Mouse (Mus musculus): ENCODE measurements around the gene Npb.

Gene Npb

DNA sequence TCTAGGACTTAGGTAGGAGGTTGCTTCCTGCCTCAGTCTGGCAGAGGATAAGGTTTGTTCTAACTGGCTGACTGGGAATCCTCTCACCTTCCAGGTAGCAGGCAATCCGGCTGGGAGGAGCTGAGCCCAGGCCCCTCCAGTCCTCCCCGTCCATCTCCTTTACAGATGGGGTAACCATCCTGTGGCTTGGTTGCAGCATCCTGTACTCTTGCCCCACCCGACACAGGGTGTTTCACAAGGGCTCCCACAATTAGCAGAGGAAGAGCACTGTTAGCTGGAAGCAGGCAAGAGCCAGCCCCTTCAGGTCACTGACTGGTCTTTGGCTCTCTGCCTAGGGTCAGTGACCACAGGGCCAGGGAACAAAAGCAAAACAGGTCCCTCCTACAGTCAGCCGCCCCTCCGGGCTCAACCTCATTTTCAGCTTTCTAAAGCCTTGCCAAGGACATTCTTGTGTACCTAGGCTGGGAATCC is 22.2 kb downstream of the Npb start:
- intact Hi-C loops (cut with DNase I) = no loop called here

DNA sequence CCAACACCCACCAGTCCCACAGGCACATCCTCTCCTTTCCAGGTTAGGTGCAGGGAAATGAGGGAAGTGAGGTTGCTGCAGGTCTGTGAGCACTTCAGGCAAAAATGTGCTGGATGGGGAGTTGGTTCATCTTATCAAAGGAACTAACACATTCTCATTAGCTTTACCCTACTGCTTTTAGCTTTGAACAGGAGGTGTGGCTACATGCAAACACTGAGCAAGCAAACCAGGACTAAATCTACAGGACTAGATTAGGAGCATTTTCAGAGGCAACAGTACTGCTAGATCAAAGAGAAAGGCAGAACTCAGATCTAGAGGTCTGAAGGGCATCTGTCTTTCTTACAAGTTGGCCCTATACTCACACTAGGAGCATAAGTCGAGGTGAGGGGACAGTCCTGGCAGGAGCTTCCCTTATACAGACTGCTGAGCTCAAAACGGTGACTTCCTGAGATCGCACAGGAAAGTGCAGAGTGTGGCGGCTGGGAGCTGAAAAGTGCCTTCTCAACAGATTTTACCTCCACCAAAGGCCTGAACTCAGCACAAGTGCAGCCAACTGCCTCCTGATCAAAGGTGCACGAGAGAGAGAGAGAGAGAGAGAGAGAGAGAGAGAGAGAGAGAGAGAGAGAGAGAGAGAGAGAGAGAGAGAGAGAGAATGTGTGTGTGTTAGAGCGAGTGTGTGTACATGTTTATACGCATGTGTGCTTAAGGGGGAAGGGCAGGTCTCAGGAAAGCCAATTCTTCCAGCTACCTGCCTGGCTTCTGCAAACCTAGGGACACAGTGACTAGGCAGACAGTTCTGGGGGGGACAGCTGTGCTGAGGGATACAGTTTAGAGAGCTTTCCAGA is 22.8 kb downstream of the Npb start:
- intact Hi-C loops (cut with DNase I) = no loop called here

DNA sequence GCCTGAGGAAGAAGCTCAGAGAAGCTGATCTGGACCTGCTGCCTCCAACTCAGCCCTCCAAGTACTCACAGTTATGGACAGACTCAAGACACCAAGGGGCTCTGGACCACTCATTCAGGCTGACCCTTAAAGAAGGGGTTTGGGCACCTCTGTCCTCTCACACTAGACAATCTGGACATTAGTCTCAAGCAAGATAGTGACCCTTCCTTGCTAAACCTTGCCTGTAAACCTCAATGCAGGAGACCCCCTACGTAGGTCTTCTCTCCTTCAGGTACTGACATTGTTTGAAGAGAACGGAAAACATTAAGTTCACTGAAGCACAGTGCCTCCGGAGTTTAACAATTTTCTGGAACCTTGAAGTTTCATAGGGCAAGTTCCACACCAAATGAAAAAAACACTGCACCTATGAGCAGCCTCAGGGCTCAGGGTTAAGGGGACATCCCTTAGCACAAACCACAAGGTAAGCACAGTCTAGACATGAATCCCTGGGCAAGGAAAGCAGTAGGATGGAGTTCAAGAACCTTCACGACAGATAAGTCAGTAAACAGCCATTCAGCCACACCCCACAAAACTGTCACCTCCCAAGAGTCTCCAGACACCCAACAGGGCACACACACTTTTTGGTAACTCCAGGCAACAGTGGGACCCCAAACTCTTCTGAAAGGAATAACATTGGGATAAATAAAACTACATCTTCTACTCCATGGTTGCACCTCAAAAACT is 23.6 kb downstream of the Npb start:
- intact Hi-C loops (cut with DNase I) = no loop called here

DNA sequence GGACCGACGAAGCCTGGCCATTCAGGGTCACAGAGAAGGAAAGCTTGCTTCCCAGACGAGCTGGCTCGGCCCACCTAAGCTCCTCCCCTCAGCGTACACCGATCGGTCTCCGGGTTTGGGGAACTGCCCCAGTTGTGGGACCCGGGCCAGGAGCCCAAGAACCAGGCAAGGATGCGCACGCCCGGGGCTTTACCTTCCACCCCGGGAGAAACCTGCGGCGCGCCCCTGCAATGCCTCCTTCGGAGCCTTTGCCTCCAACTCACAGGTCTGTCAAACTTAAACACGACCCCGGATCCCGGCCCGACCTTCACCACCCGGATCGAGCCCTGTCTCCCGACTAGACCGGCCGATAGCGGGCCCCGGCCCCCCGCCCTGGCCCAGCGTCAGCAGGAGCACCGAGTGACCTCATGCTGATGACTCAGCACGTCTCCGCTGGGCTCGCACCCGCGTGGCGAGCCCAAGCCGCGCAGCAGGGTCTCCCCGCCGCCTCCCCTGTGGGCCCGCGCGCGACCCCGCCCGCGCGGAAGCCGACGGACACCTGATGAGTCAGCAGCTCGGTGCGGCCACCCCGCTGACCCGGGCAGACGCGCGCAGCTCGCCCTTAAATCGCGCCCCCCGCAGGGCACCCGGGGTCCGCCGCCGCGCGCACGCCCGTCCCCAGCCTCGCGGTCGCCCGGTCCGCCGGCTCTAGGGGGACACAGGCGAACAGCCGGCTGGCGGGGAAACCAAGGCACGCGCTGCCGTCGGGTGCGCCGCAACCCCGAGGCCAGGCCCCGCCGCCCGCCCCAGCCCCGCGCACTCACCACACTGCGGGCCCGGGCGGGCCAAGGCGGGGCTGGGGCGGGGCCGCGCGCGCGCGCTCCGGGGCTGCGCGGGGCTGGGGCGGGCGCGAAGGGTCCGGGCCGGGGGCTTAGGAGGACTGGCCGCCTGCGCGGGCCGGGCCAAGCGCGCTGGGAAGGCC is 24.6 kb downstream of the Npb start:
- intact Hi-C loops (cut with DNase I) = no loop called here

DNA sequence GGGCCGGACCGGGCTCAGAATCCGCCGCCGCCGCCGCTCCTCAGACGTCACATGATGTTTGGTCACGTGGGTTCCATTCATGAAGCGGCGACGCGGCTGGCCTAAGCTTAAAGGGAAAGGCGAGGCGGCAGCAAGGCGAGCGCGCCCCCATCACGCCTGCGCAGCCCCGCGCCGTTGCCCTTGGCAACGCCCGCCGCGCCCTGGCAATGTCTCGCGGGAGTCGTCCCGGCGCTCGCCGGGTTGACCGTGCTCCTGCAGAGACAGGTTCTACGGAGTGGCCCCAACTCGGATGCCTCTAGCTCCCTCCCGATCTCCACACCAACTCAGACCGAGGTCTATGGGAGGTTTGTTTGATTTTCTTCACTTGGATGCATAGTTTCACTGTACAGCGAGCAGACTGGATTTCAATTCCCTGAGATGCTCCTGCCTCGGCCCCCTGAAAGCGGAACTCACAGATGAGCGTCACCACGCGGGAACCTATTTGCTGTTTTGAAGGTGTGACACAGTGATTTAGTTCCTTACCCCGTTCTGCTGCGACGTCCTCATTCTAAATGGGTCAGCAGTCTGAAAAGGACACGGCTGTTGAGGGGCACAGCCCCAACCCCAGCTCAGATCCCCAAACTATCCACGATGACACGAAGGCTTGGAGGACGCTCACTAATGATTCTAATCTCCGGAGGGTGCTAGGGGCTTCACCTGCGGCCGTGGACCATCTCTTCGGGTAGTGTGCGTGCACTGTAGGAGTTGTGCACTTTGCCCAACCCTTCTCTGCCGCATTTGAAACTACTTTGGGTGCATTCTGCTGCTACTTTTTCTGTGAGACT is 25.5 kb downstream of the Npb start, which contains the start of gene Mafg:
Gene Mafg (minus strand): TSS at position 81 of the 824 bp plus-strand sequence.
- intact Hi-C loops (cut with DNase I) = no loop called here

DNA sequence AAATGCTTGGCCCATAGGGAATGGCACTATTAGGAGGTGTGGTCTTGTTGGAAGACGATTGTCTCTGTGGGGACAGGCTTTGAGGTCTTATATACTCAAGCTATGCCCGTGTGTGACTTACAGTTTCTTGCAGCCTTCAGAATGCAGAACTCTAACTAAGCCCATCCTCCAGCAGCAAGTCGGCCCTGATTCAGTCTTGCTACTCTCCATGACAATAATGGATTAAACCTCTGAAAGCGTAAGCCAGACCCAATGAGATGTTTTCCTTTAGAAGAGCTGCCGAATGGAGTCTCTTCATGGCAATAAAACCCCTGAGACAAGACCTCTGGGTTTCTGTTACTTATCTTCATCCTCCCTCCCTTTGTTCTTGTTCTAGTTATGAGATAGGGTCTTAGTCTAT is 26.5 kb downstream of the Npb start:
- intact Hi-C loops (cut with DNase I) = no loop called here

DNA sequence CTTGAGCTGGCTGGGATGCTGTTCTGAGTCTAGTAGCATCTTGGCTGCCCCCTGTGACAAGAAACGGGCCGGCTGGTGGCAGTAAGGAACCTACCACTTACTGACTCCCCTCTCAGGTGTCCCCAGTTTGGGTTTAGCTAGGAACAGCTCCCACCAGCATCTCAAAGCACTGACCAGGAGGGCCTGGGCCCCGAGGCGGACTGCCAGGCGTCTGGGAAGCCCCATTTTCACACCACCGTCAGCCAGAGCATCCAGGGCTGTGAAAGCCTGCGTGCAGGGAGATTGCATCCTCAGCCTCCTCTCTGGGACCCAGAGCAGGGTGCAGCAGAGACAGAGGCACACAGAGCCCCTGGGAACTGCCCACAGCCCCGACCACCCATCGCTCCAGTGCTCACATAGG is 33.0 kb downstream of the Npb start:
- intact Hi-C loops (cut with DNase I) = no loop called here

DNA sequence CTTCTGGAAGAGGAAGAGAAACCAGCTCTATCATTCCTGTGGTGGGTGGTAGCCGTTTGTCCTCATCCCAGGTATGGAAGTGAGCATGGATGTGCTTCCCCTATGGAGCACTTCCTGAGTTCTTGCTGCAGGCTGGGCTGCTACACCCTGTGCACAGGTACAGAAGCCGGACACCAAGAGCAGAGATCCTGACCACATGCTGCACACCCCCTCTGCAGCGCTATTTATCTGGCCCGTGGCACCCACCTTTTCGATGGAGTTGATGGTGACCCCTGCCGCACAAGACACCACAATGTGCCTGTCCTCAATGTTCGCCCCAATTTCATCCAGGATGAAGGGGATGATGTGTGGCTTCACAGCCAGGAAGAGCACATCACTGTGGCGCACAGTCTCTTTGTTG is 33.6 kb downstream of the Npb start:
- intact Hi-C loops (cut with DNase I) = no loop called here

DNA sequence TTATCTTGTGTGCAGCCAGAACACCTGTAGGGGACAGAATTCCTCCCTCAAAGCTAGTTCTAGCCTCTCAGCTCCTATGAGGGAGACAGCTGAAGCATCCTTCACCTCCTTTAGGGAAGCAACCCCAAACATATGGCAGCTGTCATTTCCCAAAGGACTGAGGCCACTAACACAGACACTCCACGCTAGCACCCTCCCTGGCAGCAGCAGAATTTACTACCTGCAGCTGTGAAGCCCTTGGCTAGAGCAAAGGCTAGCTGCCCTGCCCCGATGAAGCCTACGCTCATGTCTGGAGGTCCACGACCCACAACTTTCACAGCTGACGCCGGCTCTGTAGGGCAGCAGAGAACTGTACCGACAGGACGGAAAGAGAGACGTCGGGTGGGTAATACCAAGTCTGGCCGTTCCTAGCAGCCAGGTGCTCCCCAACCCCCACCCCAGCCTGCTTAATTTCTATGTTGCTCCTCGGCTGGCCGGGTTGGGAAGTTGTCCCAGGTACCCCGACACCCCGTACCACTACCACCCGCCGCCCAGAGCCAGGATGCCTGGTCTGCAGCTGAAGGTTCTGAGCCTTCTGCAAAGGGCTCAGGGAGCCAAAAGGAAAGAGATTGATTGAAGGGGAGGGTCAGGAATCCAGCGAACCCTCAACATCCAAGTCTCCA is 34.8 kb downstream of the Npb start:
- intact Hi-C loops (cut with DNase I) = no loop called here

DNA sequence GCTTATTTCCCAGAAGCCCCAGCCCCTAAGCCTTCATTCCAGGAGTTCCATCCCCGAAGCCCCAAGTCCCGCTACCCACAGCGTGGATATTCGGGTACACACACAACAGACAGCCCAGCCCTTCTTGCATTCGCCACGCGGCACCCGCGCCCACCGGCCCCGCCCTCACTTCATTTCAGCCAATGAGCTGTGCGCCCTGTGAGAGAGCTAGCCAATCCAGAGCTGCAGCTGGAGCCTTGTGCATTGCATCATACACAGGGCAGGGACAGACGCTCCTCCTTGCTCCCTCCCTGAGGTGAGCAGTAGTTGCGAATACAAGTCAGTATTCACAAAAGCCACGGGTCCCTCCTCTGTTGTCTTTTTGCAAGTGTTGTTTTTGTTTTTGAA is 35.3 kb downstream of the Npb start, which contains the start of gene Pycr1:
Gene Pycr1 (minus strand): TSS at position 169 of the 387 bp plus-strand sequence.
- intact Hi-C loops (cut with DNase I) = no loop called here

DNA sequence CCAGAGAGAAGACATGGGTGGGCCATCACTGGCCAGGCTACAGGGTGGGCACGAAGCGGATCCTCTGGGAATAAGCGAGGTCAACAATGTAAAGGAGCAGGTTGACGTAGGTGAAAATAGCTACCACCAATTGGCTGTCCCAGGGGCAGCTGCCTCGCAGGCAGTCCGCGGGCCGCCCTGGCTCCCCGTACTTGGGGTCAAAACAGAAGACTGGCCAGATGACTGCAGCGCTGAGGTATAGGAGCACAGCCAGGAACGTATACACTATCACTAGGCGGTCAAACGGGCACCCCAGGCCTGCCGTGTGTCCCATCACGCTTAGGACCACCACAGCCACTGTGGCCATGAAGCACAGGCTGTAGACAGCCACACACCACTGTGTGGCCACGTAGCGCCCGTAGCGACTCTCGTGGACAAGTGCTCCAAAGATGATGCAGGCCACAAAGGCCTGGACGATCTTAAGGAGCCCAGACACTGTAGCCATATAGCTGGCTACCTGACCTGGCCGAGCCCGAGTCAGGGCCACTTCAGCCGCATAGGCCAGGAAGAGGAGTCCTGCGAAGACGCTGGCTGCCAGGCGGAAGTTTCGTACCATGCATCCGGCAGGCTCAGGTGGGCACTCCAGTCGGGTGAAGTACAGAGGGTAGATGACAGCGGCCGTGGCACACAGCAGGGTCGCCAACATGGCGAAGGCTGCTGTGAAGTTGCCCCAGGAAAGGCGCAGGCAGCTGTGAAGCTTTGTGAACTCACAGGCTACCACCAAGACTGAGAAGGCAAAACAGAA is 39.0 kb downstream of the Npb start:
- intact Hi-C loops (cut with DNase I) = no loop called here

DNA sequence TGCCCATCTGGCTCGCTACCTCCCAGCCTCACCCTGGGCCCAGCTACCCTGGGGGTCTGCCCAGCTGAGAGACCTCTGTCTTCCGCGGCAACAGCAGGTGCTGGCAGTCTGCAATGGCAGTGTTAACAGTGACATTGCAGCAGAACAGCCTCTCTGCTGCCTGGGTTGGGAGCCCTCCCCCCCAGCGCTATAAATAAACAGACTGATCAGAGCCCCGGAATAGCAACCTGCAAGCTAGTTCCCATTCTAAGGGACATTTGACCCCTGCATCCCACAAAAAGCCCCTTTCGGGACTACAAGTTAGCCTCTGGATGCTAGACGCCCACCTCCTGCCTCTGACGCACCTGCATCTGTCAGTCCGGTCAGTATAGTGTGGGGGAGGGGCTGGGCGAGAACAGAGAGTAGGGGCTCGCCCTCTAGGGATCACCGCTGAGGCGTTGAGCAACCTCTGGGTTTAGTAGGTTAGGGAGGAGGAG is 39.8 kb downstream of the Npb start, which contains the start of gene Myadml2:
Gene Myadml2 (minus strand): TSS at position 158 of the 476 bp plus-strand sequence.
- intact Hi-C loops (cut with DNase I) = no loop called here

DNA sequence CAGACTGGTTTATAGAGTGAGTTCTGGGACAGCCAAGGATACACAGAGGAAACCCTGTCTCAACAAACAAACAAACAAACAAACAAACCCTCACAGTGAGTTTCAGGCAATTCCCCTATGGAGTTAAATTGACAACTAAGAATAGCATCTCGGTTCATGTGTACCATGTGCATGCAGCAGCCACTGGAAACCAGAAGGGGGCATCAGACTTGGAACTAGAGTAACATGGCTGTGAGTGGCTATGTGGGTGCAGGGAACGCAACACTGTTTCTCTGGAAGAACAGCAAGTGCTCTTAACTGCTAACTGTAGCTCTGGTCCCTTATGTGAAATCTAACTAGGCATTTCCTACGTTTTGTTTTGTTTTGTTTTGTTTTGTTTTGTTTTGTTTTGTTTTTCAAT is 43.6 kb downstream of the Npb start:
- intact Hi-C loops (cut with DNase I) = no loop called here

DNA sequence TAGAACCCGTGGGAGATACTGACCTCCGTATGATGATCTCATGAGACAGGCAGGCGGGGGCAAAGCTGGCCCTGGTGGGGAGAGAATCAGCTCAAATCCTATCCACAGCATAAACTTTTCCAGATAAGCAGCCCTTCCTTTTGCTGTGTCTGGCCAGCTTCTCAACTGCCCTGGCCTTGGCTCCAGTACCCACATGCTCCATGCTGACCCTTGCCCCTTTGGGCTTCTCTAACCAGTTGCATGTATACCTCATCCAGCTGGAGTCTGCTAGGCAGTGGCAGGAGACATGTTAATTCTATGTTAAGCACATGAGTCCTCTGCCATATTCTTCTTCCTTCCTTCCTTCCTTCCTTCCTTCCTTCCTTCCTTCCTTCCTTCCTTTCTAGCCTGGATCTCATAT is 46.5 kb downstream of the Npb start:
- intact Hi-C loops (cut with DNase I) = loop anchor here (5.0 kb wide), 1 partner anchor 123 kb away; no protein-coding TSS in a partner anchor

DNA sequence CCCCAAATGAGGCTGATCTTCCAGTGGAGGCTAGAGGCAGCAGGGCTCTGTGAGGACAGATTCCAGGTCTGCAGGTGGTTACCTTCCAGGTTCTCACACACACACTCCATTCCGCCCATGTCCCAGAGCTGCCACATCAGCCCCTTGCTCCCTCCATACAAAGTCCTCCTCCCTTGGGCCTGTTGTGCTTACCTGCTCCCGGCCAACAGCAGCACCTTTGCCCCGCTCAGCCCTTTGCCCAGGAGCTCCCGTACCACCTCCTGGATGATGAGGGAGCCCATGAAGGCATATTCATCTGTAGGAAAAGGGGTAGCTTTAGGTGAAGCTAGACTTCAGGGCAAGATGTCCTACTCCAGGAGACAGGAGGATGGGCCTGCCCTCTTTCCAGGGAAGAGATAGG is 49.0 kb downstream of the Npb start:
- intact Hi-C loops (cut with DNase I) = loop anchor here (5.0 kb wide), 1 partner anchor 120 kb away; no protein-coding TSS in a partner anchor
